ENCODE assay signal across 9 mouse cellular contexts in the genomic region with DNA sequence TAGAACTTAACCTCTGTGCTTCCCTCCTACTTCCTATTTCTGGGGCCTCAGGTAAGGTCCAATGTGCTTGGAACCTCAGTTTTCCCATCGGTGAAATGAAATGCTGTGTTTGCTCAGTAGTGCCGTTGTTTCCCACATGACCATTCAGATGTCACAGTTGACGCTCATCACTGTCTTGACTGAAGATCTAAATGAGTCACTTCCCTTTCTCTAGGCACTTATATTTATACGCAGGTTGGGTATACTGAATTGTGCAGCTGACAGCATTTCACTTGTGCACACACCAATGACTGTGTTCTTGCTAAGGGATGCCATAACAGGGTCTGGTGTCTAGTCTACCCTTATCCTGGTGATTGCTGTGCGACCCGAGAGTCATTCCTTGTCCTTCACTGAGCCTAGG. TPM values are rescaled to one million over a fixed set of nuclear protein-coding genes. Genes with fewer than 3 reads are reported as not detected.
DNase-seq lines count a peak whose midpoint lies in the region; ATAC-seq and TF ChIP-seq lines count a peak whose summit lies in the region.
"Had no signal": no experiment of that assay in that cellular context is flagged by ENCODE, and none has a peak within 500 bp of the region (broad histone marks: within the 10 kb centered on the region; RNA-seq: fewer than 3 reads in every experiment).

No protein-coding gene starts in this region.

- no peaks in the 10 kb centered on the region for H3K36me3 ChIP-seq in forebrain, embryonic 10.5 days (replicated peaks)
- H3K36me3 ChIP-seq in forebrain, embryonic 14.5 days (ENCODE audit: control insufficient read depth, insufficient read depth, low read length), result peaks cover 6% of the 10 kb centered on the region; the same call in 1 of the 2 replicates
- no peaks in the 10 kb centered on the region for H3K36me3 ChIP-seq in lung, postnatal 0 days (ENCODE audit: insufficient read depth, low read length)
- H3K36me3 ChIP-seq in intestine, postnatal 0 days (ENCODE audit: control insufficient read depth, insufficient read depth), result no peaks in the 10 kb centered on the region
- no peaks in the 10 kb centered on the region for H3K36me3 ChIP-seq in neural tube, embryonic 14.5 days (ENCODE audit: control insufficient read depth, insufficient read depth, low read length)

- H3K4me3 ChIP-seq in forebrain, embryonic 10.5 days, result peak overlapping the region; percentile 55; the same call in 1 of the 2 replicates
- H3K4me3 ChIP-seq in forebrain, embryonic 14.5 days (ENCODE audit: low read depth, low read length), result no peak overlapping the region
- no peak overlapping the region for H3K4me3 ChIP-seq in lung, postnatal 0 days (ENCODE audit: low read depth, low read length)
- 0 out of 2 replicates have a peak overlapping the region, but pooled peaks have one; percentile 57 for H3K4me3 ChIP-seq in intestine, postnatal 0 days (ENCODE audit: low read depth, low read length)
- peak overlapping the region; percentile 41; the same call in 1 of the 2 replicates for H3K4me3 ChIP-seq in neural tube, embryonic 14.5 days (ENCODE audit: low read depth, low read length)

- ATAC-seq in forebrain, embryonic 14.5 days, result no peak
- no peak for ATAC-seq in lung, postnatal 0 days
- ATAC-seq in intestine, postnatal 0 days, result no peak
- ATAC-seq in neural tube, embryonic 14.5 days (ENCODE audit: low read depth), result no peak

- no peak overlapping the region for H3K9ac ChIP-seq in forebrain, embryonic 14.5 days (ENCODE audit: low read length)
- H3K9ac ChIP-seq in lung, postnatal 0 days (replicated peaks; ENCODE audit: low read depth), result no peak overlapping the region
- H3K9ac ChIP-seq in intestine, postnatal 0 days (ENCODE audit: low read depth, low read length), result no peak overlapping the region
- no peak overlapping the region for H3K9ac ChIP-seq in neural tube, embryonic 14.5 days (replicated peaks; ENCODE audit: low read depth, low read length)

- TF ChIP-seq CTCF in lung, postnatal 0 days (IDR thresholded peaks at IDR 0.05), result no peak
- no peak for TF ChIP-seq CTCF in intestine, postnatal 0 days (IDR thresholded peaks at IDR 0.05; ENCODE audit: low read depth)

- H3K4me2 ChIP-seq in forebrain, embryonic 14.5 days (ENCODE audit: low read length), result no peak overlapping the region
- no peak overlapping the region; the same call in 1 of the 2 replicates for H3K4me2 ChIP-seq in lung, postnatal 0 days (replicated peaks; ENCODE audit: low read depth, low read length)
- peak overlapping the region; percentile 87; the same call in 1 of the 2 replicates for H3K4me2 ChIP-seq in intestine, postnatal 0 days (replicated peaks; ENCODE audit: low read depth)
- no peak overlapping the region; the same call in 1 of the 2 replicates for H3K4me2 ChIP-seq in neural tube, embryonic 14.5 days (ENCODE audit: low read depth, low read length)

- no peaks in the 10 kb centered on the region for H3K9me3 ChIP-seq in forebrain, embryonic 10.5 days
- no peaks in the 10 kb centered on the region for H3K9me3 ChIP-seq in forebrain, embryonic 14.5 days (replicated peaks; ENCODE audit: control insufficient read depth, low read length)
- H3K9me3 ChIP-seq in lung, postnatal 0 days (ENCODE audit: low read length), result no peaks in the 10 kb centered on the region
- no peaks in the 10 kb centered on the region for H3K9me3 ChIP-seq in intestine, postnatal 0 days (ENCODE audit: control insufficient read depth)
- no peaks in the 10 kb centered on the region for H3K9me3 ChIP-seq in neural tube, embryonic 14.5 days (ENCODE audit: control insufficient read depth, low read length)

- TF ChIP-seq EP300 in lung, postnatal 0 days (IDR thresholded peaks at IDR 0.05), result no peak

- WGBS in forebrain, embryonic 10.5 days, result 91% methylated on average over 6 of the region's 6 CpGs
- 92% methylated on average over 6 of the region's 6 CpGs for WGBS in forebrain, embryonic 14.5 days
- WGBS in lung, postnatal 0 days, result 85% methylated on average over 6 of the region's 6 CpGs
- 88% methylated on average over 6 of the region's 6 CpGs for WGBS in intestine, postnatal 0 days
- WGBS in neural tube, embryonic 14.5 days, result 90% methylated on average over 6 of the region's 6 CpGs

- 0 out of 2 replicates have a peak overlapping the region, but pooled peaks have one; percentile 81 for H3K27ac ChIP-seq in forebrain, embryonic 10.5 days
- H3K27ac ChIP-seq in forebrain, embryonic 14.5 days (ENCODE audit: low read depth, low read length), result no peak overlapping the region
- H3K27ac ChIP-seq in lung, postnatal 0 days (ENCODE audit: low read length), result no peak overlapping the region
- H3K27ac ChIP-seq in intestine, postnatal 0 days (ENCODE audit: low read depth, low read length), result 0 out of 2 replicates have a peak overlapping the region, but pooled peaks have one; percentile 60
- H3K27ac ChIP-seq in neural tube, embryonic 14.5 days (ENCODE audit: low read depth, low read length), result no peak overlapping the region

- H3K27me3 ChIP-seq in forebrain, embryonic 10.5 days (ENCODE audit: poor library complexity, severe bottlenecking), result no peaks in the 10 kb centered on the region
- H3K27me3 ChIP-seq in forebrain, embryonic 14.5 days (replicated peaks; ENCODE audit: control insufficient read depth, insufficient read depth, low read length), result no peaks in the 10 kb centered on the region
- H3K27me3 ChIP-seq in lung, postnatal 0 days (replicated peaks; ENCODE audit: insufficient read depth, low read length), result no peaks in the 10 kb centered on the region
- no peaks in the 10 kb centered on the region for H3K27me3 ChIP-seq in intestine, postnatal 0 days (replicated peaks; ENCODE audit: control insufficient read depth, insufficient read depth, low read length)
- no peaks in the 10 kb centered on the region for H3K27me3 ChIP-seq in neural tube, embryonic 14.5 days (ENCODE audit: control insufficient read depth, insufficient read depth, low read length)

- no peak for DNase-seq in forebrain, embryonic 10.5 days (ENCODE audit: extremely low spot score, low spot score)
- no peak for DNase-seq in forebrain, embryonic 14.5 days (ENCODE audit: low spot score)
- DNase-seq in lung, postnatal 0 days (ENCODE audit: low spot score), result peak; percentile 27
- DNase-seq in lung, postnatal 36 days, result no peak
- DNase-seq in adipocyte (ENCODE audit: low spot score), result no peak
- no peak for DNase-seq in right cerebral cortex, postnatal 14 days

- peaks cover 32% of the 10 kb centered on the region for H3K4me1 ChIP-seq in forebrain, embryonic 10.5 days
- H3K4me1 ChIP-seq in forebrain, embryonic 14.5 days (ENCODE audit: control insufficient read depth, insufficient read depth, low read length), result peaks cover 3% of the 10 kb centered on the region; the same call in 1 of the 2 replicates
- H3K4me1 ChIP-seq in lung, postnatal 0 days (ENCODE audit: insufficient read depth, low read depth, low read length), result no peaks in the 10 kb centered on the region
- H3K4me1 ChIP-seq in intestine, postnatal 0 days (replicated peaks; ENCODE audit: control insufficient read depth, insufficient read depth, low read length), result no peaks in the 10 kb centered on the region
- peaks cover 19% of the 10 kb centered on the region for H3K4me1 ChIP-seq in neural tube, embryonic 14.5 days (ENCODE audit: control insufficient read depth, insufficient read depth, low read length)

RNA-seq across cellular contexts. Expression of gene Zfp667, which starts 1.0 kb away (rescaled TPM):
- 6.3 and 6.6 TPM in 2 replicates for polyA plus RNA-seq in forebrain, embryonic 10.5 days (2016; fragmentation: Nextera tagmentation; extraction: Ambion mirVana)
- polyA plus RNA-seq in forebrain, embryonic 14.5 days (2014; fragmentation: Nextera tagmentation; extraction: Ambion mirVana), result 11.7 and 13.5 TPM in 2 replicates
- polyA plus RNA-seq in lung, postnatal 0 days (2015; fragmentation: Nextera tagmentation; extraction: Ambion mirVana), result 4.7 and 5.5 TPM in 2 replicates
- polyA plus RNA-seq in intestine, postnatal 0 days (2015; fragmentation: Nextera tagmentation; extraction: Ambion mirVana), result 2.1 and 2.4 TPM in 2 replicates
- polyA plus RNA-seq in neural tube, embryonic 14.5 days (2014; fragmentation: Nextera tagmentation; extraction: Ambion mirVana), result 18.1 and 19.8 TPM in 2 replicates

RNA-seq across cellular contexts. Expression of gene Epp13, which starts 32.9 kb away (rescaled TPM):
- not detected in 2 replicates for polyA plus RNA-seq in forebrain, embryonic 10.5 days (2016; fragmentation: Nextera tagmentation; extraction: Ambion mirVana)
- polyA plus RNA-seq in forebrain, embryonic 14.5 days (2014; fragmentation: Nextera tagmentation; extraction: Ambion mirVana), result not detected in 2 replicates
- not detected in 2 replicates for polyA plus RNA-seq in lung, postnatal 0 days (2015; fragmentation: Nextera tagmentation; extraction: Ambion mirVana)
- not detected in 2 replicates for polyA plus RNA-seq in intestine, postnatal 0 days (2015; fragmentation: Nextera tagmentation; extraction: Ambion mirVana)
- not detected in 2 replicates for polyA plus RNA-seq in neural tube, embryonic 14.5 days (2014; fragmentation: Nextera tagmentation; extraction: Ambion mirVana)
- polyA plus RNA-seq: brain, embryonic 14.5 days had no signal

RNA-seq across cellular contexts. Expression of gene Zfp583, which starts 45.7 kb away (rescaled TPM):
- polyA plus RNA-seq in forebrain, embryonic 10.5 days (2016; fragmentation: Nextera tagmentation; extraction: Ambion mirVana), result 6.0 and 6.8 TPM in 2 replicates
- polyA plus RNA-seq in forebrain, embryonic 14.5 days (2014; fragmentation: Nextera tagmentation; extraction: Ambion mirVana), result 7.7 and 12.2 TPM in 2 replicates
- 2.8 and 4.0 TPM in 2 replicates for polyA plus RNA-seq in lung, postnatal 0 days (2015; fragmentation: Nextera tagmentation; extraction: Ambion mirVana)
- polyA plus RNA-seq in intestine, postnatal 0 days (2015; fragmentation: Nextera tagmentation; extraction: Ambion mirVana), result 1.2 and 1.7 TPM in 2 replicates
- polyA plus RNA-seq in neural tube, embryonic 14.5 days (2014; fragmentation: Nextera tagmentation; extraction: Ambion mirVana), result 15.6 and 17.0 TPM in 2 replicates

RNA-seq across cellular contexts. Expression of gene Gm3854, which starts 58.2 kb away (rescaled TPM):
- polyA plus RNA-seq in forebrain, embryonic 10.5 days (2016; fragmentation: Nextera tagmentation; extraction: Ambion mirVana), result 2.7 and 3.4 TPM in 2 replicates
- polyA plus RNA-seq in forebrain, embryonic 14.5 days (2014; fragmentation: Nextera tagmentation; extraction: Ambion mirVana), result 1.7 and 2.7 TPM in 2 replicates
- polyA plus RNA-seq in lung, postnatal 0 days (2015; fragmentation: Nextera tagmentation; extraction: Ambion mirVana), result 0.18 and 0.21 TPM in 2 replicates
- 0.08 and 0.20 TPM in 2 replicates for polyA plus RNA-seq in intestine, postnatal 0 days (2015; fragmentation: Nextera tagmentation; extraction: Ambion mirVana)
- polyA plus RNA-seq in neural tube, embryonic 14.5 days (2014; fragmentation: Nextera tagmentation; extraction: Ambion mirVana), result 7.8 and 9.4 TPM in 2 replicates

Comparison
In these comparisons a context has a peak if more than half of its experiments do, and no peak if none do; other contexts are left out.
1. H3K27ac ChIP-seq: peak in forebrain, embryonic 10.5 days (single experiment) and intestine, postnatal 0 days (single experiment); none in forebrain, embryonic 14.5 days (single experiment), lung, postnatal 0 days (single experiment) and neural tube, embryonic 14.5 days (single experiment).
2. H3K4me3 ChIP-seq: peak in forebrain, embryonic 10.5 days (single experiment), intestine, postnatal 0 days (single experiment) and neural tube, embryonic 14.5 days (single experiment); none in forebrain, embryonic 14.5 days (single experiment) and lung, postnatal 0 days (single experiment).